Mouse (Mus musculus) cerebellum, postnatal 4 days (tissue): ENCODE measurements at regions not wholly inside any gene's neighbourhood (a gene's known extent, or its start where the extent isn't known, plus 50 kb on each side); places are given as distances from the start of the nearest gene placed in this dataset.

ENCODE experiments used
- DNase-seq, 2 experiments: peaks; one replicate each; pipeline ENCODE4 v3.0.0; 2022; ENCODE audit warnings: low spot score in 2 of 2, mixed read lengths in 1 of 2

DNA sequence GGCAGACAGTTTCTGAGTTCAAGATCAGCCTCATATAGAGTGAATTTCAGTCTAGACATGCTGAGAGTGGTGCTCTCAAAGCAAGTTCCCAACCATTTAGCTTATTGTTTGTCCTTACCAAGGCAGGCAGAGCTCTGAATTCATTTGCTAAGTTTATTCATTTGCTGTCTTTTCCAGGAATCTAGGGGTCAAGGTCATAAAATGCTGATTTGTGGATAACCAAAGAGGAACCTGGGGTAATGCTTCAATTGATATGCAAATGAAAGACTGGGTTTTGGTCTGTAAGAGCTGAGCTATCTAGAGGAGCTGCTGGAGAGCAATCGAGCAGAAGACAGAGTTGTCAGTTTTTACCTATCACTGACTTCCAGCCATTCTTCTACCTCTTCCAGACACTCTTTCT lies 832.8 kb downstream of the Ryr2 start:
- DNase-seq = no peak

GRCm38 (mm10) chr13:11268673-11269340 lies 837.9 kb downstream of the Ryr2 start:
- DNase-seq = peak in 1 of 2 experiments; percentile 52

GRCm38 (mm10) chr13:11247541-11247940 lies 859.2 kb downstream of the Ryr2 start:
- no peak for DNase-seq

DNA sequence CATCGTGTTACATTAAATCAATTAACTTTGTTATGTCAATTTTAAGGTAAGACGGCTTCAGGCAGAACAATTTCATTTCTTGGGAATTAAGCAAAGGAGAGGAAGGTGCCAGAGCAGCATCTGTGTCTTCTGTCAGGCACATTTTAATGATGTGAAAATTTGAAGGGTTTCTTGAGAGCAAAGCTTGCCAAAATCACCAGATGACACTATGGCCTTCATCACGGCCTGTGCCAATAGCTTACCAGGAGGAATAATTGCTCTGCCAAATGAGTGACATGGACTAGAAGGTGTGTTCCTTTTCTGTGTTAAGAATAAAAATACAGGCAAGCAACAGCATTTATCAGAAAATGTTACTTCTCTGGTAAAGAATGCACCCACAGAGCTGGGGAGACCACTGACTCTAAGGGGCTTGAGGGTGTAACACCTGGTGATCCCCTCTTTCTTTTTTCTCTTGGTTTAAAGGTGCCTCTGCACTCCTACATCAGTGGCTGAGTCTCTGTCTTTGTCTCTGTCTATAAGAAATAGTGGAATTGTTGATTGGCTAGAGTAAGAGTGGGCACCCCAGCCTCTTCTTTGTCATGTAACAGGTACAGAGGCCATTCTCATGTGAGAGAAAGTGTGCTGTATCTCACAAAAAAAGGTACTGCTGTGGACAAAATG lies 856.2 kb upstream of the Chrm3 start:
- DNase-seq = peak in 1 of 2 experiments; percentile 32

DNA sequence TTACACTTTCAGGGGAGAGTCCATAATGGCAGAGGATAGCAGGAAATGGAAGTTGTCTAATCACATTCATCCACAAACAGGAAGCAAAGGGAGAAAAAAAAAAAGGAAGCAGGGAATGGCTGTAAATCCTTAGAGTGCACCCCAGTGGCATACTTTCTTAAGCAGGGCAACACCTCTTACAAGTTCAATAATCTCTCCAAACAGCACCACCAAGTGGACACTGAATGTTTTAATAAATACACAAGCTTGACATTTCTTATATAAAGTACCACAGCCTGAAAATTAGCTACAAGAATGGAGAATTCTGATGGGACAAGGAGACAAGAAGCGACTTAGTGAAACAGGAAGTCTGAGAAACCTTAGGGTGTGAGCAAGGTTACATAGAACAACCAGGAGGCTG lies 849.5 kb upstream of the Chrm3 start:
- DNase-seq = no peak

GRCm38 (mm10) chr13:11205216-11205786 lies 844.7 kb upstream of the Chrm3 start:
- no peak for DNase-seq

DNA sequence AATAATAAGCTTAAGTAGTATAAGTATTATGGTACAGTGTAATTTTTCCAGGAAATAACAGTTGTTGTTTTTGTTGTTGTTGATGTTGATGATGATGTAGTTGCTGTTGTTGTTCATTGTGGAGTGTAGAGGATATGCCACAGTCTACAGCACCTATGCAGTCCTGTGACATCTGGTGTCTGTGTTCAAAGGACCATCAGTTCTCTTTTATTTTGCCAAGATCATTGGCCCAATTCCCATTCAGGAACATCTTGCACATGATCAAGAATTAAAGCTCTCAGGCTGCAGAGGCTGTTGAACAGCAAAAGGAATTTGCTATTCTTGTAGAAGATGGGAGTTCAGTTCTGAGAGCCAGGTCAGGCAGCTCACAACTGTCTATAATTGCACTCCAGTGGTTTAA lies 841.3 kb upstream of the Chrm3 start:
- DNase-seq = no peak

DNA sequence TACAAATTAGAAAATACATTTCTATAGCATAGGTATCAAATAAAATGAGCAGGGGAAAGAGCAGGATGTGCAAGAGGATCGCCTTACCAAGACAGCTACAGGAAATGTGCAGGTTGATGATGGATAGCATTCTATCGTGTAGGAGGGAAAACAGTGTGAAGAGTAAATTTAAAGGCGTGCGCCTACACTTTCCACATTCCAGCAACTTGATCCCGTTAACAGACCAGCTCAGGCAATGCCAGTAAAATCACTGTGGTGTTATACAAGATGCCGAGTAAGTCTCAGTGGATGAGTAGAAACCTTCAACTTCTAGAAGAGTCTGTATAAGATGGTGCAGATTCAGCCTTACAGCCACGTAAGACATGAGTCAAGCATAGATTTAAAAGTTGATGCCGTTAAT lies 831.8 kb upstream of the Chrm3 start:
- DNase-seq = no peak

DNA sequence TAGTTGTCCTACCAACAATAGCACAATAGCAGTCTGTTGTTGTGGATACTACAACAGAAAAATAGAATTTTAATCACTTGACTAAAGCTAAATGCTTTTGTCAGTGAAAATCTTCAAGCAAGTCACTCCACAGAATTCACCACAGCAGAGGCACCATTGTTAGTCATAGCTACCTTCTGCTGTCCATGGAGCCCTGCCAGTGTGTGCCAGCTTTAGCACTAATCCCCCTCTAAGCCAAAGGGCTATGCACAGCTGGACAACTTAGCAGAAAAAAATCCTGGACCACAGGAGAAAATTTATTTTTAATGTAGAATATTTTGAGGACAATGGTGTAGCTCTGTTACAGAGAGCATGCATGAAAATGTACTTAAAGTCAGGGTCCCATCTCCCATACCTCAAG lies 820.5 kb upstream of the Chrm3 start:
- peak in 1 of 2 experiments; percentile 27 for DNase-seq

DNA sequence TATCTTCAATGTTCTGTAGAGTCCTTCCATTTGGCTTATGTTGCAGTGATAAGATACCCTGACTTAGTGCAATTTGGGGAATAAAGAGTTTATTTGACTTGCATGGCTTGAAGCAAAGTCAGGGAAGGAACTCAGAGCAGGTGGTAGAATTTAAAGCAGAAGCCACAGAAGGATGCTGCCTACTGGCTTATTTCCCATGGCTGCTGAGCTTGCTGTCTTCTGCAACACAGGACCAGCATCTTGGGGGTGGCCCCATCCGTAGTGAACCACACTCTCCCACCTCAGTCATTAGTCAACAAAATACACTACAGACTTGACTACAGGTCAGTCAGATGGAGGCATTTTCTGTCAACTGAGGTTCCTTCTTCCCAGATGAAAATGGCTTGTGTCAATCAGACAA lies 819.7 kb upstream of the Chrm3 start:
- no peak for DNase-seq

DNA sequence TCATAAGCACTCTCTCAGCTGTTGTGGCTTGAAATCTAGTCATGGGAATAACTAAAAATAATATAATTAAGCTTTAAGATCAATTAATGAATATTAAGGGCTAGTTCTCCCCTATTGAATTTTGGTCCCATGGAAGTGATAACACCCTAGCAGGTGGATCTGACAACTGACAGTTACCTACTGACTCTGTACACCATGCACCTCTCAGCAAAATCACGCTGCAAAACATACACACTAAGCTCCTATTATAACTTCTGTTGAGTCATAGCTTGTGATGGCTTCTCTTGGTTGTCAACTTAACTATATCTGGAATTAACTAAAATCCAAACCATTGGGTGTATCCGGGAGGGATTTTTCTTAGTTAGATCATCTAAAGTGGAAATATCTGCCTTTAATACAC lies 817.9 kb upstream of the Chrm3 start:
- no peak for DNase-seq

DNA sequence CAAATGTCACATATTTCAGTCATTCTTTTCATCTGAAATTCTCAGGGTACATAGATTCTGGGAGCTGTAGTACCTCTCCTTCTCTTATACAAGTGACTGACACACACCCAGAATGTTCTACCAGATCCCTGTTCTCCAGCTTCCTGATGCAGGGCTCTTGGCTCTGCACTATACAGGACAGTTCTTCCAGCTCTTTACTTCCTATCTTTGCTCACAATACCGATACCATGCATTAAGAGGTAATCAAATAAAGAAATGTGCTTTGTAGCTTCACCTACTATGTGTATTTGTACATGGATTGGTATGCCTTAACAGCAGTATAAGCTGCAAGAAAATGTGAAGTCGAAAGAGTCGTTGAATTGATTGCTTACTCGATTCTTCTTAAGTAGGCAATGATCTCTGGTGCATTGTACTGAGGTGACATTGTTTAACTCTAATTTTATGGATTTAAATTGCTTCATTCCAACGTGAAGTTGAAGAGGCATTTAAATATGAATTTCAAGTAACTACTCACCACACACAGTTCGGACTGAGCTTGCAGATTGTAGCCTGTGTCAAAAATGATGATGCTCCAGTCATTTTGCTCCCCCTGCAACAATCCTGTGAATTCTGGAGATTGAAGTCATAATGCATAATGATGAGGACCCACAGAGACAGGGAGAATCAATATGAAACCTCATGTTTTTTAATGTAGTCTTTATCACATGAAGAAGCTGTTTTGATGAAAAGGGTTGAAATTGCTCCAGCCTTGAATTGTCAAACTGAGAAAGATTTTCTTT lies 817.2 kb upstream of the Chrm3 start:
- DNase-seq = no peak

DNA sequence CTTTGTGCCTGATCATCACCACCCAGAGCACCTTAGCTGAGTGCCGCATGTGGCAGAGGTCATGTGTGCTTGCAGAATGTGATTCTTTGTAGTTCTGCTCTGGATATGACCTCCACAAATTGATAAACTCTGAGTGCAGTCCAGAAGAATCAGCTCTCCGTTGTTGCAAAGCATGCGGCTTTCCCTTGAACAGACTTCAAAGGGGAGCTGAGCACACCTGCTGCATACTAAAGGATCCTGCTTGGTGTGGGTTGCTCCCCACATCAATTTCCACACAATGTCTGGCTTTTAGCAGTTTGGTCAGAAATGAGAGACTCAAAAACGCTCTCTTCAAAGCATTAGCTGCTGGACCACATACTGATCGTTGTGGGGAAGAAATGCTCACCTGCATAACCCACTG lies 806.5 kb upstream of the Chrm3 start:
- DNase-seq = no peak

DNA sequence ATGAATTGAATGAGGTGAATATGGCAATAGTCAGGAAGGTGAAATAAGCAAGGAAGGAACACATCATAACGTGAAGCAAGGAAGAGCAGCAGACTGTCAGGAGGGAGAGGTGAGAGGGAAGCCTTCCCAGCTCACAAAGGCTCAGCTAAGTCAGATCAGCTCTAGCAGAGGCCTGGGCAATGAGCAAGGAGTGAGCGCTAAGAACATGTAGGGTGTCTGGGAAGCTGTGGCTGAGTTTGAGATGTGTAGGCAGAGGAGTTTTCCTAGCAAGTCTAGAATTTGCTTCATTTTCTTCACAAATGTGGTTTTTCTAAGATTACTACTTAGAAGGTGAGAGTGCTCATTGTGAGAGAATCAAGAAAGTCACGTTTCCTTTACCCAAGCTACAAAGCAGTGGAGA lies 803.5 kb upstream of the Chrm3 start:
- no peak for DNase-seq

GRCm38 (mm10) chr13:11147268-11147667 lies 786.6 kb upstream of the Chrm3 start:
- no peak for DNase-seq

DNA sequence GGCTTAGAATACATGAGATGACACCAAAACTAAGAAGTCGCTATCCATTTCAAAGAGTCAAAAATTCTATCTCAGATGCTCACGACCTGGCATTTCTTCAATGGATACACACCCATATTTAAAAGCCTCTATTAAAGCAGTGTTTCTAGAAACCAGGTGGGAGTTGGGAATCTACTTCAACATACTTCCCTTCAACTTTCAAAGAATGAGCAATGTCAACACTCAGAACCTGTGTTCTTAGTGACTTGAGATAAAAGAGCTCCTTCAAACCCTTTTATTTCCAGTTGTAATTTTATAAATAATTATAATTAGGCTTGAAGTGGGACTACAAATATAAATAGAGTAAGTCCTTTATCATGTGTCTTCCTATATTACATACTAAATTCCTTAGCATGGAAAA lies 747.0 kb upstream of the Chrm3 start:
- DNase-seq = no peak

DNA sequence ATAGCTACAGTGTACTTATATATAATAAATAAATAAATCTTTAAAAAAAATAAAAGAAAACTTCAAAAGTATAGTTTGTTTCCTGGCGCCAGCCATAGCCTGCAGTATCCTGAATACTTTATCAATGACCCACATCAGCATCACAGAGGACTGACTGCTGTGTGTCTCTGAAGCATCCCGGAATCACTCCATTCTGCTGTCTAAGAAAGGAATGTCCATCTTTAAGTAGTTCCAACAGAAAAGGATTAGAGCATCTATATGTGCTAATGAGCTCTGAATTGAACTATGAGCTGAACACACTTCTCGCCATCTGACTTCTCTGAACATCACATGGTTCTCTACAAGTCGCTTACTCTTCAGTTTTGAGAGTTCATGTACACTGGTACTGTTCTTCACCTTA lies 745.8 kb upstream of the Chrm3 start:
- DNase-seq = no peak

DNA sequence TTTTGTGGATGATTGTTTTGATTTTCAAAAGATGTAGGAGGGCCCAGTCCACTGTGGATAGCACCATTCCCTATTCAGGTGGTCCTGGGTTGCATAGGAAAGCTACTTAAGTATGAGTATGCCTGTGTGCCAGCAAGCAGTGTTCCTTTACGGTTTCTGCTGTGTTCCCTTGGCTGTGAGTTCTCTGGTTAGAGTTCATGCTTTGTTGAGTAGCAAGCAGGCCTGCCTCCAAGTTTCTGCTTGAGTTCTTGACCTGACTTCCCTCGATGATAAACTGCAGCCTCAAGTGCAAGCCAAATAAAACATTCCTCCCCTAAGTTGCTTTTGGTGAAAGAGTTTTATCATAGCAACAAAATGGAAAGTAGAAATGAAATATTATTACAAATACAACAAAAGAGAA lies 744.9 kb upstream of the Chrm3 start:
- no peak for DNase-seq

DNA sequence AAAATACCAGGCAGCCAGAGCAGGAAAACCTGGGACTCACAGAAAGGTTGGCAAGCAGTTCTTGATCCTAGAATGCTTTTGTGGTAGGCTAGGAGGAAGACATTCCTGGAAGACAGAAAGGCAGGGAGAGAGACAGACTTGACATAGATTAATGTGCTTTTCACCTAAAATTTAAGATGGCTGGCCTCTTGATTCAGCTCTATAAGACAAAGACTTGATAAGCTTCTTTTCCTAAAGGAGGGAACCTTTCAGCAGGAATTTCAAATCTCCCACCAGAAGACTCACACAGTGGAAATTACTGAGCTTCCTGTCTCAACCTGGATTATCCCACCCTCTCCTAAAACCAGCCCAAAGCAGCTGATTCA lies 738.9 kb upstream of the Chrm3 start:
- DNase-seq = no peak

DNA sequence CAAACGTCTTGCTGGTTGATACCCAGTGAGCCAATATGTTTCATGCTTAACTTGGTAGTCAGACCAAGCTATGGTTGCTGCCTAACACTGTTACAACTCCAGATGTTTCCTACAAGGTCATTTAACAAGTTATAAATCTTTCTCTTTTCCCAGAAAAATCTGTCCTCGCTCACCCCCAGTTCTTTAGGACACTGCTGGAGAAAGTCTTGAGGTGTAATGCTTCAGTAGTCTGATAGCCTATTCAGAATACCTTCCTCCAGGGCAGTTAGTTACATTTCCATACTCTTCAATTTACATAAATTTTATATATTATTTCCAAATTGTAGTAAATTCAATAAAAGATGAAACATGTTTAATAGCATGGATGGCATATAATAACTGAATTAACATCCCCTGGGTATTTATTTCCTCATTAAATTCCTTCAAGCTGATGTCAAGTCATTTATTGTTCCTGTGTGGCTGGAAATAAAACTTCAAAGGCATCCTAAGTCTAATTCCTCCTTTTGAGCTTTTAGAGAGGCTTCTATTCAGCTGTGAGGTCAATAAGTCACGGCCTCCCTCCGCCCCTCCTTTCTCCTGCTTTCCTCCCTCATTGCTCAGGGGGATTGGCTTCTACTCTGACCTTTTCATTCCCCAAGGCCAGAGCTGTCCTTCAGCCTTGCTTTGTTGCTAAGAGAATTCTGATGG lies 738.4 kb upstream of the Chrm3 start:
- DNase-seq = no peak

- no peak for DNase-seq
These were observed 732.3 kb upstream of the Chrm3 start for GRCm38 (mm10) chr13:11092911-11093310.
